Mouse (Mus musculus): ENCODE results near the gene Tm7sf2. TPM values are rescaled to one million over a fixed set of nuclear protein-coding genes. Genes with fewer than 3 reads are reported as not detected.

Tm7sf2 gene
- polyA plus RNA-seq, 1 experiment from 2014 or later: 30.6 TPM

Small RNA genes lying within 50 kb of the gene (microRNA-seq; reads per million reads assigned to microRNA genes)
- gene Mir6988: 0.68 reads per million

Other genes starting within 250 kb of the Tm7sf2 start
- 18.2 and 18.9 TPM in 2 replicates for gene Frmd8, start 193.1 kb downstream of the Tm7sf2 start, polyA plus RNA-seq (2014; fragmentation: Nextera tagmentation; extraction: Ambion mirVana)
- gene Slc25a45, start 190.6 kb downstream of the Tm7sf2 start, polyA plus RNA-seq (2014; fragmentation: Nextera tagmentation; extraction: Ambion mirVana): 2.1 and 2.5 TPM in 2 replicates
- gene Tigd3, start 174.2 kb downstream of the Tm7sf2 start, polyA plus RNA-seq (2014; fragmentation: Nextera tagmentation; extraction: Ambion mirVana): 2.0 and 2.1 TPM in 2 replicates
- 131 and 145 TPM in 2 replicates for gene Dpf2, start 155.4 kb downstream of the Tm7sf2 start, polyA plus RNA-seq (2014; fragmentation: Nextera tagmentation; extraction: Ambion mirVana)
- gene Cdc42ep2, start 143.6 kb downstream of the Tm7sf2 start, polyA plus RNA-seq (2014; fragmentation: Nextera tagmentation; extraction: Ambion mirVana): 7.0 and 9.3 TPM in 2 replicates
- gene Pola2, start 104.2 kb downstream of the Tm7sf2 start, polyA plus RNA-seq (2014; fragmentation: Nextera tagmentation; extraction: Ambion mirVana): 84.4 and 87.9 TPM in 2 replicates
- not detected in 2 replicates for gene Slc22a20, start 82.2 kb downstream of the Tm7sf2 start, polyA plus RNA-seq (2014; fragmentation: Nextera tagmentation; extraction: Ambion mirVana)
- gene Capn1, start 52.5 kb downstream of the Tm7sf2 start, polyA plus RNA-seq (2014; fragmentation: Nextera tagmentation; extraction: Ambion mirVana): 9.4 and 10.1 TPM in 2 replicates
- gene Syvn1, start 21.8 kb downstream of the Tm7sf2 start, polyA plus RNA-seq (2014; fragmentation: Nextera tagmentation; extraction: Ambion mirVana): 24.5 and 28.1 TPM in 2 replicates
- gene Mrpl49, start 10.6 kb downstream of the Tm7sf2 start, polyA plus RNA-seq (2014; fragmentation: Nextera tagmentation; extraction: Ambion mirVana): 82.1 and 82.5 TPM in 2 replicates
- gene Fau, start 10.5 kb downstream of the Tm7sf2 start, polyA plus RNA-seq (2014; fragmentation: Nextera tagmentation; extraction: Ambion mirVana): 1,017 and 1,054 TPM in 2 replicates
- gene Znhit2, start 7.2 kb downstream of the Tm7sf2 start, polyA plus RNA-seq (2014; fragmentation: Nextera tagmentation; extraction: Ambion mirVana): 33.8 and 38.3 TPM in 2 replicates
- gene Vps51, start 8.9 kb upstream of the Tm7sf2 start, polyA plus RNA-seq (2014; fragmentation: Nextera tagmentation; extraction: Ambion mirVana): 63.9 and 65.0 TPM in 2 replicates
- not detected in 2 replicates for gene Tmem262, start 11.7 kb upstream of the Tm7sf2 start, polyA plus RNA-seq (2014; fragmentation: Nextera tagmentation; extraction: Ambion mirVana)
- gene Gm28374, start 13.9 kb upstream of the Tm7sf2 start, polyA plus RNA-seq (2014; fragmentation: Nextera tagmentation; extraction: Ambion mirVana): 1.1 and 1.5 TPM in 2 replicates
- gene Zfpl1, start 16.6 kb upstream of the Tm7sf2 start, polyA plus RNA-seq (2014; fragmentation: Nextera tagmentation; extraction: Ambion mirVana): 70.9 and 77.0 TPM in 2 replicates
- gene Cdca5, start 16.6 kb upstream of the Tm7sf2 start, polyA plus RNA-seq (2014; fragmentation: Nextera tagmentation; extraction: Ambion mirVana): 43.3 and 44.1 TPM in 2 replicates
- 0.22 and 0.59 TPM in 2 replicates for gene AC131692.1, start 26.0 kb upstream of the Tm7sf2 start, polyA plus RNA-seq (2014; fragmentation: Nextera tagmentation; extraction: Ambion mirVana)
- gene Naaladl1, start 37.4 kb upstream of the Tm7sf2 start, polyA plus RNA-seq (2014; fragmentation: Nextera tagmentation; extraction: Ambion mirVana): 4.1 and 4.4 TPM in 2 replicates
- 53.9 and 59.9 TPM in 2 replicates for gene Sac3d1, start 50.3 kb upstream of the Tm7sf2 start, polyA plus RNA-seq (2014; fragmentation: Nextera tagmentation; extraction: Ambion mirVana)
- gene Snx15, start 59.9 kb upstream of the Tm7sf2 start, polyA plus RNA-seq (2014; fragmentation: Nextera tagmentation; extraction: Ambion mirVana): 35.4 and 36.0 TPM in 2 replicates
- gene Batf2, start 72.6 kb upstream of the Tm7sf2 start, polyA plus RNA-seq (2014; fragmentation: Nextera tagmentation; extraction: Ambion mirVana): 0.30 and 1.1 TPM in 2 replicates
- 101 and 110 TPM in 2 replicates for gene Arl2, start 73.2 kb upstream of the Tm7sf2 start, polyA plus RNA-seq (2014; fragmentation: Nextera tagmentation; extraction: Ambion mirVana)
- not detected in 2 replicates for gene Majin, start 116.0 kb upstream of the Tm7sf2 start, polyA plus RNA-seq (2014; fragmentation: Nextera tagmentation; extraction: Ambion mirVana)
- 0.53 and 1.1 TPM in 2 replicates for gene Gpha2, start 158.0 kb upstream of the Tm7sf2 start, polyA plus RNA-seq (2014; fragmentation: Nextera tagmentation; extraction: Ambion mirVana)
- gene Ppp2r5b, start 167.5 kb upstream of the Tm7sf2 start, polyA plus RNA-seq (2014; fragmentation: Nextera tagmentation; extraction: Ambion mirVana): 24.1 and 27.5 TPM in 2 replicates
- gene Atg2a, start 173.3 kb upstream of the Tm7sf2 start, polyA plus RNA-seq (2014; fragmentation: Nextera tagmentation; extraction: Ambion mirVana): 11.6 and 12.9 TPM in 2 replicates
- gene Ehd1, start 208.4 kb upstream of the Tm7sf2 start, polyA plus RNA-seq (2014; fragmentation: Nextera tagmentation; extraction: Ambion mirVana): 46.9 and 47.7 TPM in 2 replicates
- 1.5 and 1.8 TPM in 2 replicates for gene Cdc42bpg, start 238.1 kb upstream of the Tm7sf2 start, polyA plus RNA-seq (2014; fragmentation: Nextera tagmentation; extraction: Ambion mirVana)

All from intestine, embryonic 14.5 days (tissue).